Mouse (Mus musculus) neural tube, embryonic 11.5 days (tissue): Measurements from ENCODE around the gene Mtmr2. TPM values are rescaled to one million over a fixed set of nuclear protein-coding genes. Genes with fewer than 3 reads are reported as not detected.

ENCODE experiments used
- ATAC-seq: fragments of 200-750 bp; cut with Nextera tagmentation; 2 replicates; pipeline ENCODE4 v1.8.0; 2017; ENCODE audit warnings: moderate number of reproducible peaks, mild to moderate bottlenecking, moderate TSS enrichment, moderate library complexity; ENCODE audit not compliant: insufficient read depth, low FRiP score, low TSS enrichment
- DNase-seq: peaks from one replicate; pipeline ENCODE4 v3.0.0-alpha.2; 2015; ENCODE audit warnings: low spot score
- H3K27ac ChIP-seq: fragments of 300-500 bp; sonication (generic); 2 replicates; pipeline ENCODE4 v1.5.1; 2014; ENCODE audit warnings: low read depth, mild to moderate bottlenecking, low read length
- H3K27me3 ChIP-seq: fragments of 300-500 bp; sonication (generic); 2 replicates; pipeline ENCODE4 v1.6.1; 2014; ENCODE audit warnings: mild to moderate bottlenecking, low read length, mixed read lengths; ENCODE audit not compliant: control insufficient read depth, insufficient read depth
- H3K36me3 ChIP-seq: fragments of 300-500 bp; sonication (generic); 2 replicates; pipeline ENCODE4 v1.6.1; 2014; ENCODE audit warnings: mild to moderate bottlenecking, low read length, moderate library complexity, mixed read lengths; ENCODE audit not compliant: control insufficient read depth, insufficient read depth
- H3K4me1 ChIP-seq: fragments of 300-500 bp; sonication (generic); 2 replicates; pipeline ENCODE4 v1.6.1; 2014; ENCODE audit warnings: low read length, mixed read lengths; ENCODE audit not compliant: control insufficient read depth, insufficient read depth
- H3K4me2 ChIP-seq: fragments of 300-500 bp; sonication (generic); 2 replicates; pipeline ENCODE4 v1.6.1; 2014; ENCODE audit warnings: low read depth, mild to moderate bottlenecking, moderate library complexity
- H3K4me3 ChIP-seq: fragments of 300-500 bp; sonication (generic); 2 replicates; pipeline ENCODE4 v1.5.1; 2014; ENCODE audit warnings: low read depth, low read length
- H3K9ac ChIP-seq: fragments of 300-500 bp; sonication (generic); 2 replicates; pipeline ENCODE4 v1.6.1; 2014; ENCODE audit warnings: mild to moderate bottlenecking, low read length
- H3K9me3 ChIP-seq: fragments of 300-500 bp; sonication (generic); 2 replicates; pipeline ENCODE4 v1.6.1; 2016; ENCODE audit warnings: low read length; ENCODE audit not compliant: control insufficient read depth
- WGBS: fragments of 180-500 bp; shearing (Covaris S2); extraction: QIAGEN DNeasy Blood & Tissue Kit; methylation state at CpG from one replicate; pipeline ENCODE4 v1.1.7; 2014; 5-methylcytosine and 5-hydroxymethylcytosine counted together
- polyA plus RNA-seq: library from polyadenylated mRNA; unstranded; fragments of >200 nt; fragmentation: Nextera tagmentation; extraction: Ambion mirVana; gene quantifications from 2 replicates; pipeline ENCODE4 v1.2.1, GENCODE M21; 2014

Gene Mtmr2
- polyA plus RNA-seq, 1 experiment from 2014 or later = 82.7 TPM

GRCm38 (mm10) chr9:13716316-13717099 is 31.7 kb upstream of the Mtmr2 start:
- H3K36me3 ChIP-seq = no peaks in the 10 kb centered on the region
- H3K27me3 ChIP-seq = no peaks in the 10 kb centered on the region
- 26% methylated on average over 8 of the region's 8 CpGs for WGBS
- peak; percentile 80 for DNase-seq
- no peaks in the 10 kb centered on the region for H3K4me1 ChIP-seq
- no peak overlapping the region for H3K9ac ChIP-seq
- no peak overlapping the region for H3K4me3 ChIP-seq
- H3K4me2 ChIP-seq = no peak overlapping the region
- no peaks in the 10 kb centered on the region for H3K9me3 ChIP-seq
- ATAC-seq = peak; percentile 60; the same call in 1 of the 2 replicates
- H3K27ac ChIP-seq = no peak overlapping the region

- H3K36me3 ChIP-seq = no peaks in the 10 kb centered on the region
- DNase-seq (peak; percentile 96), ATAC-seq (peak; percentile 98)
- H3K27ac ChIP-seq = peak overlapping the region; percentile 92
- H3K4me3 ChIP-seq = peak overlapping the region; percentile 97
- 2% methylated on average over 60 of the region's 60 CpGs for WGBS
- H3K9ac ChIP-seq = peak overlapping the region; percentile 99
- peak overlapping the region; percentile 53 for H3K4me2 ChIP-seq
- H3K4me1 ChIP-seq = peaks cover 4% of the 10 kb centered on the region
- H3K9me3 ChIP-seq = no peaks in the 10 kb centered on the region
- H3K27me3 ChIP-seq = no peaks in the 10 kb centered on the region
These were observed 826 bp downstream of the Mtmr2 start for GRCm38 (mm10) chr9:13748798-13749674.

DNA sequence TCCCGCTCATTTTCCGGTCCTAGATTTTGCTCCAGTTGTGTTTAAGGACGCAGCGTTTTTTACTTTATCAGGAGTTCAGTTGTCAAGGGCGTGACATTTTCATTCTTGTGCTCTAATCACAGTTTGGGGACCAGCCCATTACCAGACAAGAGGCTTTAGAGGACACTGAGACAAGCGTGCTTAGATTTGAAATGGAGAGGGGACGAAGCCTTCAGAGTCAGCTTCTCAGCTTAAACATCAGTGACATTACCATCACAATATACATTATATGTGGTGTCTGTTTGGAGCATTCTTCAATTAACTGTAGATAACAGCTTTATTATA is 1.4 kb downstream of the Mtmr2 start:
- no peak for ATAC-seq
- peaks cover 4% of the 10 kb centered on the region for H3K4me1 ChIP-seq
- H3K36me3 ChIP-seq = no peaks in the 10 kb centered on the region
- H3K27me3 ChIP-seq = no peaks in the 10 kb centered on the region
- WGBS = 8% methylated on average over 7 of the region's 7 CpGs
- H3K4me3 ChIP-seq = peak overlapping the region; percentile 97
- DNase-seq = no peak
- peak overlapping the region; percentile 99 for H3K9ac ChIP-seq
- H3K9me3 ChIP-seq = no peaks in the 10 kb centered on the region
- peak overlapping the region; percentile 53 for H3K4me2 ChIP-seq
- peak overlapping the region; percentile 92 for H3K27ac ChIP-seq

GRCm38 (mm10) chr9:13752543-13752942 is 4.3 kb downstream of the Mtmr2 start:
- H3K4me2 ChIP-seq = no peak overlapping the region
- 88% methylated on average over 4 of the region's 4 CpGs for whole genome bisulfite sequencing
- peaks cover 4% of the 10 kb centered on the region for H3K4me1 ChIP-seq
- H3K9me3 ChIP-seq = no peaks in the 10 kb centered on the region
- ATAC-seq (no peak), DNase-seq (no peak)
- H3K27me3 ChIP-seq = no peaks in the 10 kb centered on the region
- H3K27ac ChIP-seq = no peak overlapping the region
- H3K4me3 ChIP-seq = no peak overlapping the region
- H3K36me3 ChIP-seq = no peaks in the 10 kb centered on the region
- H3K9ac ChIP-seq = no peak overlapping the region

- DNase-seq = no peak
- no peaks in the 10 kb centered on the region for H3K36me3 ChIP-seq
- no peak overlapping the region for H3K4me2 ChIP-seq
- 95% methylated on average over 3 of the region's 3 CpGs for WGBS
- no peak overlapping the region for H3K9ac ChIP-seq
- H3K27me3 ChIP-seq = no peaks in the 10 kb centered on the region
- no peak overlapping the region for H3K4me3 ChIP-seq
- H3K4me1 ChIP-seq = no peaks in the 10 kb centered on the region
- ATAC-seq = no peak
- no peak overlapping the region for H3K27ac ChIP-seq
- no peaks in the 10 kb centered on the region for H3K9me3 ChIP-seq
These were observed 12.2 kb downstream of the Mtmr2 start for GRCm38 (mm10) chr9:13760430-13760829.

DNA sequence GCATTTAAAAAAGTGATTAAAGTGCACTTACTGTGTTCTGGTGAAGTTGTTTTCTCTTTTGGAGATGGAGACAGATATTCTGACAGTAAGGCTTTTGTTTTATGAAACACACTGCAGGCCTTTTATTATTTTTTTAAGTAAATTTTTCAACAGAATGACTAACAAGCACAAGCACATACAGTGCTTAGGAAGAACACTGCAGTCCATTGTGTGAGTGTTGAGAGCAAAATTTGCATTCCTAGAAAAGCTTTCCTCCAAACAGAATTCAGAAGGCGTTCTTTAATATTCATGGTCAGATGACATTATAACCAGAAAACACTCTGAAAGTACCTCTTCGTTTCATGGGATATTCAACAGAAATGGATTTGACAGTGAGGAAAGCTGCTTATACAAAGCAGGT is 17.4 kb downstream of the Mtmr2 start:
- DNase-seq (no peak), ATAC-seq (no peak)
- Histone ChIP-seq H3K4me3 (no peak overlapping the region), H3K4me2 (no peak overlapping the region), H3K4me1 (no peaks in the 10 kb centered on the region), H3K9ac (no peak overlapping the region), H3K9me3 (no peaks in the 10 kb centered on the region), H3K27me3 (no peaks in the 10 kb centered on the region), H3K27ac (no peak overlapping the region), H3K36me3 (no peaks in the 10 kb centered on the region)
- WGBS = 88% methylated on average over 2 of the region's 2 CpGs

GRCm38 (mm10) chr9:13766570-13766969 is 18.4 kb downstream of the Mtmr2 start:
- ATAC-seq (no peak), DNase-seq (no peak)
- 88% methylated on average over 7 of the region's 7 CpGs for WGBS
- no peak overlapping the region for H3K27ac ChIP-seq
- H3K4me2 ChIP-seq = no peak overlapping the region
- no peaks in the 10 kb centered on the region for H3K9me3 ChIP-seq
- no peak overlapping the region for H3K4me3 ChIP-seq
- no peaks in the 10 kb centered on the region for H3K36me3 ChIP-seq
- H3K9ac ChIP-seq = no peak overlapping the region
- H3K4me1 ChIP-seq = no peaks in the 10 kb centered on the region
- H3K27me3 ChIP-seq = no peaks in the 10 kb centered on the region

DNA sequence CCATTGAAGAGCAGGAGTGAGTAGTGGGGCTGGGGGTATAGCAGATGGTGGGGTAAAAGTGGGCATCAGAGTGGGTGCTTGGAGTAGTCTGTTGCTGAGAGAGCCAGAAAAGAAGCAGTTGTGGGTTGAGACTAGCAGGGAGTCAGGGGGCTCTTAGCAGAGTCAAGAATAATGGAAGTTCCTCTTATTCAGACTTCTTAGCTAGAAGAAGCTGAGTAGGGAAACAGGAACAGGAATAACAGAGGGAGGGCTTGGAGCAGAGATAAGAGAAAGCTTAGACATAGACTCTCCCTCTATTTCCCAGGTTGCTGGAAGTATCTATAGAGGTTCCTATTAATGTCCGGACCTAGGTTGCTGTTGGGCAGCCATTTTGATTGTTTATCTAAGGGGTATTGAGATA is 26.5 kb downstream of the Mtmr2 start:
- ATAC-seq = no peak

More for the DNA sequence above, 26.5 kb downstream of the Mtmr2 start:
- Histone ChIP-seq H3K4me3 (no peak overlapping the region), H3K36me3 (no peaks in the 10 kb centered on the region), H3K4me1 (no peaks in the 10 kb centered on the region), H3K4me2 (no peak overlapping the region), H3K27me3 (no peaks in the 10 kb centered on the region), H3K9ac (no peak overlapping the region), H3K9me3 (no peaks in the 10 kb centered on the region), H3K27ac (no peak overlapping the region)
- DNase-seq = no peak
- WGBS = 100% methylated on average over 1 of the region's 1 CpGs
